Mouse (Mus musculus): Measurements from ENCODE around the gene Tlk1. TPM values are rescaled to one million over a fixed set of nuclear protein-coding genes. Genes with fewer than 3 reads are reported as not detected.

Gene Tlk1
- polyA plus RNA-seq, 1 experiment from 2014 or later, result 26.7 TPM

DNA sequence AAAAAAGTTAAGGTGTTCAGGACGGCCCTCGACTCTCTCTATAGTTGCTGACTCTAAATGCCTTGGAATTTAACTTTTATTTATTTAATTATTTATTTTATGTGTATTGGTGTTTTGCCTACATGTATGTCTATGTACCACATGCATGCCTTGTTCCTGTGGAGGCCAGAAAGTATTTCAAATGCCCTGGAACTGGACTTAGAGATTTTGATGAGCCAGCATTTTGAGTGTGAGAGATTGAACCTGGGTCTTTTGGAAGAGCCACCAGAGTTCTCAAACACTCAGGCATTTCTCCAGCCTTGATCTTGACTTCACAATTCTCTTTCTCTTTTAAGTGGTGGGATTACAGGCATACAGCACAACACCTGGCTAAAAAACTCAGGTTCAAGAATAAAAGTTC is 73.9 kb downstream of the Tlk1 start:
- no peak overlapping the region for H3K27ac ChIP-seq (replicated peaks)
- H3K36me3 ChIP-seq (ENCODE audit: control insufficient read depth, insufficient read depth, low read length), result no peaks in the 10 kb centered on the region
- TF ChIP-seq CTCF (IDR thresholded peaks at IDR 0.05; ENCODE audit: low read depth), result no peak
- TF ChIP-seq EP300 (optimal IDR thresholded peaks at IDR 0.05), result no peak
- no peak overlapping the region for H3K4me2 ChIP-seq (replicated peaks; ENCODE audit: low read depth)
- H3K4me3 ChIP-seq (ENCODE audit: low read depth, low read length), result no peak overlapping the region
- no peaks in the 10 kb centered on the region for H3K9me3 ChIP-seq (ENCODE audit: control insufficient read depth, low read length)
- no peaks in the 10 kb centered on the region for H3K27me3 ChIP-seq (ENCODE audit: control insufficient read depth, insufficient read depth, low read length)
- DNase-seq (ENCODE audit: low spot score) (no peak), ATAC-seq (ENCODE audit: low FRiP score, low TSS enrichment) (no peak)
- no peak overlapping the region for H3K9ac ChIP-seq (ENCODE audit: low read length)
- WGBS, result 94% methylated on average over 2 of the region's 2 CpGs
- no peaks in the 10 kb centered on the region for H3K4me1 ChIP-seq (replicated peaks; ENCODE audit: control insufficient read depth, insufficient read depth)

DNA sequence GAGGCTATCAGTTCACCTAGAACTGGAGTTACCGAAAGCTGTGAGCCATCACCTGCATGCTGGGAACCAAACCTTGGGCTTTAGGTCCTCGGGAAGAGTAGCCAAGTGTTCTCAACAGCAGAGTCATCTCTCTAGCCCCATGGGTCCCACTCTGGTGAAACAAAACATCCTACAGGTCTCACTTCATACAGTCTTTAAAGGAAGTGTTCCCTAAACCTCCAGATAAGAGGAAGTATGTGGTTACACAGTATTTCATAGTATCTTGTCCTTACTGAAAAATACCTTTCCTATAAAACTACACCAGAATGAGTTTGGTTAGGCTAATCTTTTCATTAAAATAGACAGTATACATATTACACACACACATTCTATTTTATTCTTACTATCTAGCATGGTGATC is 82.9 kb downstream of the Tlk1 start:
- no peaks in the 10 kb centered on the region for H3K27me3 ChIP-seq (ENCODE audit: control insufficient read depth, insufficient read depth, low read length)
- H3K36me3 ChIP-seq (ENCODE audit: control insufficient read depth, insufficient read depth, low read length), result peaks cover 17% of the 10 kb centered on the region
- H3K9ac ChIP-seq (ENCODE audit: low read length), result no peak overlapping the region
- H3K4me2 ChIP-seq (replicated peaks; ENCODE audit: low read depth), result no peak overlapping the region
- H3K4me1 ChIP-seq (replicated peaks; ENCODE audit: control insufficient read depth, insufficient read depth), result no peaks in the 10 kb centered on the region
- DNase-seq (ENCODE audit: low spot score) (no peak), ATAC-seq (ENCODE audit: low FRiP score, low TSS enrichment) (no peak)
- no peak overlapping the region for H3K4me3 ChIP-seq (ENCODE audit: low read depth, low read length)
- 87% methylated on average over 2 of the region's 2 CpGs for WGBS
- no peak overlapping the region for H3K27ac ChIP-seq (replicated peaks)
- TF ChIP-seq EP300 (optimal IDR thresholded peaks at IDR 0.05), result no peak
- no peak for TF ChIP-seq CTCF (IDR thresholded peaks at IDR 0.05; ENCODE audit: low read depth)
- H3K9me3 ChIP-seq (ENCODE audit: control insufficient read depth, low read length), result no peaks in the 10 kb centered on the region

DNA sequence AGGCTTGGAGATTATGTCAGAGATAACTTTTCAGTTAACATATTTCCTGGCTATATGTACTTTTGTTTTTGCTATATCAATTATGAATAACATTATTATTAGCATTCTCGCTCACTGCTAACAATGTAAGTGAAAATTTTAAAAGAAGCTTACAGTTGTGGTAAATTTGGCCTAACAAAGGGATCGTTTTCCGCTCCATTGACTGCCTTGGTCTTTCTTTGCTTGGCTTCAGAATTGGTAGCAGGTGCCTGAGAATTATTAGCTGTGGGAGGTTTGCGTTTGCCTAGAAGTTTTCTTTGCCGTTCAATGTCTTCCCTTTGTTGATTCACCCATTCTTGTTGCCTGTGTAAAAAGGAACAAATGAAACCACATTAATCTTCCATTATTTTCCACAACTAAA is 83.6 kb downstream of the Tlk1 start:
- H3K4me1 ChIP-seq (replicated peaks; ENCODE audit: control insufficient read depth, insufficient read depth), result no peaks in the 10 kb centered on the region
- H3K4me3 ChIP-seq (ENCODE audit: low read depth, low read length), result no peak overlapping the region
- TF ChIP-seq CTCF (IDR thresholded peaks at IDR 0.05; ENCODE audit: low read depth), result no peak
- TF ChIP-seq EP300 (optimal IDR thresholded peaks at IDR 0.05), result no peak
- no peak for DNase-seq (ENCODE audit: low spot score)
- no peaks in the 10 kb centered on the region for H3K27me3 ChIP-seq (ENCODE audit: control insufficient read depth, insufficient read depth, low read length)
- H3K4me2 ChIP-seq (replicated peaks; ENCODE audit: low read depth), result no peak overlapping the region
- H3K36me3 ChIP-seq (ENCODE audit: control insufficient read depth, insufficient read depth, low read length), result peaks cover 18% of the 10 kb centered on the region
- H3K9ac ChIP-seq (ENCODE audit: low read length), result no peak overlapping the region
- no peak overlapping the region for H3K27ac ChIP-seq (replicated peaks)
- no peaks in the 10 kb centered on the region for H3K9me3 ChIP-seq (ENCODE audit: control insufficient read depth, low read length)
- 86% methylated on average over 5 of the region's 5 CpGs for WGBS
- ATAC-seq (ENCODE audit: low FRiP score, low TSS enrichment), result no peak

DNA sequence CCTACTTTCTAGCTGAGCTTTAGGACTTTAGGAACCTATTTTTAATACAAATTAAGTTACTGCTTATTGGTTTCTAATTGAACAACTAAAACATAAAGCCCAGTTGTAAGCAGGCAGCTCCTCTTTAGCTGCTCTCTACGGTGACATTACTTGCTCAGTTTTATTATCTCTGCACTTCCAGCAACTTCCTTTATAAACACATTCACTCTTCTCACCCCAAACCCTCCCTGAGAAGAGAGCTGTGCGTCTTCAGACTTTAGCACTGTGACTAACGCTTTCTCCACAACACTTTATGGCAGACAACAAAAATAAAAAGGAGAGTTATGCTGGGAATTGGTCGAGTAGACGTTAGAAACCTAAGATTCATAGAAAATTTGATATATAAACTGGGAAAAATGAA is 89.5 kb downstream of the Tlk1 start:
- Histone ChIP-seq H3K27me3 (ENCODE audit: control insufficient read depth, insufficient read depth, low read length) (no peaks in the 10 kb centered on the region), H3K27ac (replicated peaks) (no peak overlapping the region), H3K9me3 (ENCODE audit: control insufficient read depth, low read length) (no peaks in the 10 kb centered on the region), H3K4me3 (ENCODE audit: low read depth, low read length) (no peak overlapping the region), H3K4me2 (replicated peaks; ENCODE audit: low read depth) (no peak overlapping the region), H3K4me1 (replicated peaks; ENCODE audit: control insufficient read depth, insufficient read depth) (no peaks in the 10 kb centered on the region), H3K9ac (ENCODE audit: low read length) (no peak overlapping the region), H3K36me3 (ENCODE audit: control insufficient read depth, insufficient read depth, low read length) (peaks cover 3% of the 10 kb centered on the region; the same call in 1 of the 2 replicates)
- DNase-seq (ENCODE audit: low spot score), result no peak
- 81% methylated on average over 5 of the region's 5 CpGs for WGBS
- TF ChIP-seq CTCF (IDR thresholded peaks at IDR 0.05; ENCODE audit: low read depth) (no peak), EP300 (optimal IDR thresholded peaks at IDR 0.05) (no peak)
- no peak for ATAC-seq (ENCODE audit: low FRiP score, low TSS enrichment)

DNA sequence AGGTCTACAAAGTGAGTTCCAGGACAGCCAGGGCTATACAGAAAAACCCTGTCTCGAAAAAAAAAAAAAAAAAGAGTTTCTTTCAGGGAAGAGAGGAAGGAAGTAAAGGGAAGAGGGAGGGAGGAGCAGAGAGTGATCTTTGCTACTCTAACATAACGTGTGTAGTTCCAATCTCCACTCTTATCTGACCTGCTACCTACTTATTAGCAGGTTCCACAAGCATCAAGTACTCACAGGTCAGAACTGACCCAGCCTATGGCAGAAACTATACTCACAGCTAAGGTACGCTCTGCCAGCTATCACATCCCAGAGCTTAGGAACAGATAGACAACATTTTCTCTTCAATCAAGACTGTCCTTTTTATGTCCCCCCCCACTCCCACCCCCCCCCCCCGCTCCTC is 90.0 kb downstream of the Tlk1 start:
- Histone ChIP-seq H3K36me3 (ENCODE audit: control insufficient read depth, insufficient read depth, low read length) (peaks cover 3% of the 10 kb centered on the region; the same call in 1 of the 2 replicates), H3K4me1 (replicated peaks; ENCODE audit: control insufficient read depth, insufficient read depth) (no peaks in the 10 kb centered on the region), H3K4me3 (ENCODE audit: low read depth, low read length) (no peak overlapping the region), H3K9ac (ENCODE audit: low read length) (no peak overlapping the region), H3K4me2 (replicated peaks; ENCODE audit: low read depth) (no peak overlapping the region), H3K27me3 (ENCODE audit: control insufficient read depth, insufficient read depth, low read length) (no peaks in the 10 kb centered on the region), H3K27ac (replicated peaks) (no peak overlapping the region), H3K9me3 (ENCODE audit: control insufficient read depth, low read length) (no peaks in the 10 kb centered on the region)
- TF ChIP-seq CTCF (IDR thresholded peaks at IDR 0.05; ENCODE audit: low read depth), result no peak
- TF ChIP-seq EP300 (optimal IDR thresholded peaks at IDR 0.05), result no peak
- 77% methylated on average over 4 of the region's 4 CpGs for WGBS
- no peak for DNase-seq (ENCODE audit: low spot score)
- peak; percentile 85 for ATAC-seq (ENCODE audit: low FRiP score, low TSS enrichment)

DNA sequence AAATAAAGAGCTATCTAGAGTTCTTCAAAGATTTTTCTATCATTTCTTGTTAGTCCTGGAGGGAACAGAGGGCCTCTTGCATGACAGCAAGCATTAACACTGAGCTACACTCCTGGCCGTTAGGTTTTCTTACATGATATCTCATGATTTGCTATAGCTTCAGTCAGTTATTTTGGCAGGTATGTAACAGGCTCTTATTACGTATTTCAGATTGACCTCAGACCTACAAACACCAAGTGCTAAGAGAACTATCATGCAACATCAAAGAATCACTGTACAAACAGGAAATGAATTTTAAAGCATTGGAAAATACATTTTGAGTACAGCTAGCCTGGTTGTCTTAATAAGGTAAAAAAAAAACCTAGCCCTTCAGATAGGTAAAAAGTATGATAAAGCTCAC is 98.4 kb downstream of the Tlk1 start:
- TF ChIP-seq CTCF (IDR thresholded peaks at IDR 0.05; ENCODE audit: low read depth) (no peak), EP300 (optimal IDR thresholded peaks at IDR 0.05) (no peak)
- peaks cover 2% of the 10 kb centered on the region; the same call in 1 of the 2 replicates for H3K36me3 ChIP-seq (ENCODE audit: control insufficient read depth, insufficient read depth, low read length)
- no peak overlapping the region for H3K9ac ChIP-seq (ENCODE audit: low read length)
- no peaks in the 10 kb centered on the region for H3K4me1 ChIP-seq (replicated peaks; ENCODE audit: control insufficient read depth, insufficient read depth)
- H3K4me3 ChIP-seq (ENCODE audit: low read depth, low read length), result no peak overlapping the region
- no peak overlapping the region for H3K4me2 ChIP-seq (replicated peaks; ENCODE audit: low read depth)
- H3K27me3 ChIP-seq (ENCODE audit: control insufficient read depth, insufficient read depth, low read length), result no peaks in the 10 kb centered on the region
- no peaks in the 10 kb centered on the region for H3K9me3 ChIP-seq (ENCODE audit: control insufficient read depth, low read length)
- 74% methylated on average over 2 of the region's 2 CpGs for WGBS
- no peak for ATAC-seq (ENCODE audit: low FRiP score, low TSS enrichment)
- no peak overlapping the region for H3K27ac ChIP-seq (replicated peaks)
- no peak for DNase-seq (ENCODE audit: low spot score)
